1 mouse cellular context compared by ENCODE assay signal in the genomic region with DNA sequence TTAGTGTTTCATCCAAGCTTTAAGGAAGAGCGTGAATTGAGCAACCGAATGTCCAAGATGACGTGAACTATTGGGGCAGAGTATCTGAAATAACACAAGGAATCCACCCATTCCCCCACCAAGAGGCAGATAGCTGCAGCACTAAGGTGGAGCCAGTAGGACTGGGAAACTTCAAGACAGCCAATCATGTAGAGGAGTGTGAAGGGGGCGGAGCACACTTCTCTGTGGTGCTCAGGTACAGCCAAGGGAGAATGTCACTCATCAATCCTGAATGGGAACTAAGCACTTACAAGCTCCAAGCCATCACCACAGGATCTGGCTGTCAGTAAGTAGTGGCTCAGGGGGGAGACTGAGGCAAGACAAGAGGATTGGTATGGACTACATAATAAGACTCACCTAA.
TF ChIP-seq lines count a peak whose summit lies in the region.

No protein-coding gene starts in this region.

TF ChIP-seq in MEL, 35 proteins besides CTCF, POLR2A, EP300 and RAD21:
- TF ChIP-seq KAT2A (conservative IDR thresholded peaks at IDR 0.05; ENCODE audit: low read depth, low read length) (no peak), POLR2AphosphoS5 (IDR thresholded peaks at IDR 0.05; ENCODE audit: borderline replicate concordance, low read depth, low read length) (no peak), MAX (IDR thresholded peaks at IDR 0.05; ENCODE audit: low read length) (no peak), E2F4 (IDR thresholded peaks at IDR 0.05; ENCODE audit: borderline replicate concordance, low read depth, low read length) (no peak), ELF1 (IDR thresholded peaks at IDR 0.05; ENCODE audit: low read depth, low read length) (no peak), POLR2AphosphoS2 (IDR thresholded peaks at IDR 0.05; ENCODE audit: low read length) (no peak), USF2 (IDR thresholded peaks at IDR 0.05; ENCODE audit: borderline replicate concordance in 1 of 2, insufficient read depth in 1 of 2, low read depth in 1 of 2, low read length in 2 of 2) (no peak), SIN3A (IDR thresholded peaks at IDR 0.05; ENCODE audit: low read length) (no peak), MXI1 (IDR thresholded peaks at IDR 0.05; ENCODE audit: low read depth, low read length) (no peak)
